Mouse (Mus musculus) lung, postnatal 36 days (tissue): ENCODE measurements around the gene Isca2.

Source experiments
- DNase-seq: peaks from one replicate; pipeline ENCODE4 v3.0.0; 2022; ENCODE audit warnings: mixed read lengths

Gene Isca2

DNA sequence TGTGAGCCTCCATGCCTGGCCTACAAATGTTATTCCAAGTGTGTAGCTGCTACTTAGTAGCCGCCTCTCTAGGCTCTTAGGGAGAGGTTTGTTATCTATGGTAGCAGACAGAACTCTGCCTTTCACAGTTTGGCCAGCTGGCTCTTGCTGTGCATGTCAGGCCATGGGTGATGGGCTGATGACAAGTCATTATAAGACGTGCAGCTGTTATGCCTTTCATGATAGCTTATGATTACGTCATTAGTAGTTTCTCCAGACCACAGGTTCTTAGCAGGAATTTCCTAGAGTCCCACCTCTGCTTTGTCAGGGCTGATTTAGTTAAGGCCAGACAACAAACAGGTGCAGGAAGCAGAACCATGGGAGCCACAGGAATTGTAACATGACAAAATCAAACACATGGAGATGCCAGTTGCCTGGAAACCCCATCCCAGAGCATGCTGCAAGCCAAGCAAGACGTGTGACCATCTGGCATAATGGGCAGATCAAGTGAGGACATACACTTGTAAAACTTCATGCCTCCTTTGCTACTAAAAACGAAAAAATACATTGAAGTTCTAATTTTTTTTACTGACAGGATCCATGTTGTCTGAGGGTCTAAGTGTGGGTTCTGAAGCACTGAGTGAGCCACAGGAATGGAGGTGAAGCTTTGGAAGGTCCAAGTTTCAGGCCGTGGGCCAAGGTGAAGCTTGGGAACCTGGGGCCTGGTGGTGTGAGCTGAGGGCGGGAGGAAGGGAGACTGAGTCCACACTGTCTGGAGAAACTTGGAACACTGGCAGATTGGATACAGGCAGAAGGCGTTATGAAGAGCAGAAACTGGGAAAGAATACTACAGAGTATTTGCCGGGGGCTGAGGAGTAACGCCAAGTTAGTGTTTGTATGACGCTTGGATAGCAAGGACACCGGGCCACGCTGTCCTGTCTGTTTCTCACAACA lies 46.5 kb downstream of the Isca2 start:
- no peak for DNase-seq

DNA sequence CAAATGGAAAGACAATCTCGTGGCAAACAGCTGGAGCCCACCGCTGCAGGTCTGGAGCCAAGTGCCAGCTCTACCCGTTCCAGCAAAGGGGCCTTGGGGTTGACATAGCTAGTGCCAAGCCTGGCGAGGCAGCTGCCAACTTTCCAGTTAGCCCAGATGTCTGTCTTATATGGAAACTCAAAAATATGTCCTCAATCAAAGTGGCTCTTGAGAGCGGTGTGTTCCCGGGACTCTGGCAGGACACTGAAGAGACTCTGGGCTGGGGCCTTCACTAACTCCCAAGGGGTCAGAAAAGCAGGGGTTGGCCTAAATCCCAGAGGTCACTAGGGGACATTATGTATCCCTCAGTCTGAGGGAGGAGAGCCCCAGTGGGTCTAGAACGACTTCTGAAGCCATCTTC lies 50.5 kb downstream of the Isca2 start:
- no peak for DNase-seq

DNA sequence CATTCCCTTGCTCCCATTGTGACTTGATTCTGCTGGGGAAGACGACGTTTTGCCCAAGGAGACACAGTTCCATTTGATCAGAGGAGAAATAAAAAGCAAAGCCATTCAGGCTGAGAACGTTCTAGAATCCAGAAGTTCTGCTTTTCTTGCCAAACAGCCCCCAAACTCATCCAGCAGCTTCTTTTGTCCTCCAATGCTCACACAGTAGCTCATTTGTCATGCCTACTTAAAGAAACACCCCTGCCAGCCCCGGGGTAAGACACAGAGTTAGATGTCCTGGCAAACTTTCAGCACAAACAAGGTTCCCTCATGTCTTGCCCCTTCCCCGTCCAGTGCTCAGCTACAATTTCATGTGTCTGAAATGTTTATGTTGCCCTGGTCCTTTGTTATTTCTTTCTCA lies 51.2 kb downstream of the Isca2 start:
- DNase-seq: no peak
